Mouse (Mus musculus): Measurements from ENCODE around the gene Zfp3. TPM values are rescaled to one million over a fixed set of nuclear protein-coding genes. Genes with fewer than 3 reads are reported as not detected.
A peak's percentile ranks its signal among the peaks of the same experiment; 100 is the strongest.
"Not testable (repeated sequence)": the region's sequence is repeated elsewhere in the genome, so short reads cannot be mapped to it uniquely, and the experiment has no call there.

The Zfp3 gene
- polyA plus RNA-seq, 2 experiments, result 4.4 to 5.9 TPM

GRCm38 (mm10) chr11:70765776-70766445 lies 1.9 kb downstream of the Zfp3 start:
- H3K27ac ChIP-seq (replicated peaks; ENCODE audit: low read depth, low read length), result no peak overlapping the region
- no peaks in the 10 kb centered on the region for H3K9me3 ChIP-seq (ENCODE audit: control insufficient read depth, low read length)
- WGBS, result 70% methylated on average over 16 of the region's 16 CpGs
- no peak for TF ChIP-seq POLR2A (IDR thresholded peaks at IDR 0.05; ENCODE audit: borderline replicate concordance, extremely low read depth, insufficient read depth, insufficient read length)
- no peak overlapping the region for H3K4me2 ChIP-seq (replicated peaks; ENCODE audit: low read depth, low read length, severe bottlenecking)
- H3K4me3 ChIP-seq (replicated peaks; ENCODE audit: low read length), result no peak overlapping the region
- peak; percentile 60 for DNase-seq (ENCODE audit: low spot score)
- 0 out of 2 replicates have a peak, but pooled peaks cover 4% of the 10 kb centered on the region for H3K4me1 ChIP-seq (ENCODE audit: control insufficient read depth, insufficient read depth, low read length)
- 0 out of 2 replicates have a peak overlapping the region, but pooled peaks have one; percentile 12 for H3K9ac ChIP-seq (ENCODE audit: low read depth, low read length, severe bottlenecking)
- H3K27me3 ChIP-seq (ENCODE audit: control insufficient read depth, insufficient read depth, low read length), result no peaks in the 10 kb centered on the region
- H3K36me3 ChIP-seq (ENCODE audit: control insufficient read depth, insufficient read depth, low read length), result 0 out of 2 replicates have a peak, but pooled peaks cover 1% of the 10 kb centered on the region
- no peak for ATAC-seq (ENCODE audit: low FRiP score, low read depth)

- Histone ChIP-seq H3K27ac (replicated peaks; ENCODE audit: low read depth, low read length) (no peak overlapping the region), H3K9me3 (ENCODE audit: control insufficient read depth, low read length) (no peaks in the 10 kb centered on the region), H3K4me1 (ENCODE audit: control insufficient read depth, insufficient read depth, low read length) (no peaks in the 10 kb centered on the region), H3K4me2 (replicated peaks; ENCODE audit: low read depth, low read length, severe bottlenecking) (no peak overlapping the region), H3K36me3 (ENCODE audit: control insufficient read depth, insufficient read depth, low read length) (peaks cover 22% of the 10 kb centered on the region), H3K4me3 (replicated peaks; ENCODE audit: low read length) (no peak overlapping the region), H3K9ac (ENCODE audit: low read depth, low read length, severe bottlenecking) (no peak overlapping the region), H3K27me3 (ENCODE audit: control insufficient read depth, insufficient read depth, low read length) (no peaks in the 10 kb centered on the region)
- ATAC-seq (ENCODE audit: low FRiP score, low read depth) (no peak), DNase-seq (ENCODE audit: low spot score) (no peak)
- no peak for TF ChIP-seq POLR2A (IDR thresholded peaks at IDR 0.05; ENCODE audit: borderline replicate concordance, extremely low read depth, insufficient read depth, insufficient read length)
- 93% methylated on average over 3 of the region's 3 CpGs for WGBS
Observed at GRCm38 (mm10) chr11:70770804-70771203, 6.8 kb downstream of the Zfp3 start.

- H3K4me2 ChIP-seq (replicated peaks; ENCODE audit: low read depth, low read length, severe bottlenecking), result no peak overlapping the region
- no peaks in the 10 kb centered on the region for H3K9me3 ChIP-seq (ENCODE audit: control insufficient read depth, low read length)
- no peaks in the 10 kb centered on the region for H3K4me1 ChIP-seq (ENCODE audit: control insufficient read depth, insufficient read depth, low read length)
- DNase-seq (ENCODE audit: low spot score), result peak; percentile 58
- H3K36me3 ChIP-seq (ENCODE audit: control insufficient read depth, insufficient read depth, low read length), result peaks cover 10% of the 10 kb centered on the region
- H3K4me3 ChIP-seq (replicated peaks; ENCODE audit: low read length), result no peak overlapping the region
- H3K9ac ChIP-seq (ENCODE audit: low read depth, low read length, severe bottlenecking), result no peak overlapping the region
- H3K27ac ChIP-seq (replicated peaks; ENCODE audit: low read depth, low read length), result no peak overlapping the region
- peak; percentile 83 for ATAC-seq (ENCODE audit: low FRiP score, low read depth)
- WGBS, result 27% methylated on average over 17 of the region's 17 CpGs
- TF ChIP-seq POLR2A (IDR thresholded peaks at IDR 0.05; ENCODE audit: borderline replicate concordance, extremely low read depth, insufficient read depth, insufficient read length), result no peak
- H3K27me3 ChIP-seq (ENCODE audit: control insufficient read depth, insufficient read depth, low read length), result no peaks in the 10 kb centered on the region
Observed at GRCm38 (mm10) chr11:70776830-70777571, 13.0 kb downstream of the Zfp3 start.

- Histone ChIP-seq H3K4me1 (ENCODE audit: control insufficient read depth, insufficient read depth, low read length) (no peaks in the 10 kb centered on the region), H3K36me3 (ENCODE audit: control insufficient read depth, insufficient read depth, low read length) (peaks cover 4% of the 10 kb centered on the region; the same call in 1 of the 2 replicates), H3K4me2 (replicated peaks; ENCODE audit: low read depth, low read length, severe bottlenecking) (no peak overlapping the region), H3K9ac (ENCODE audit: low read depth, low read length, severe bottlenecking) (no peak overlapping the region), H3K4me3 (replicated peaks; ENCODE audit: low read length) (no peak overlapping the region), H3K27me3 (ENCODE audit: control insufficient read depth, insufficient read depth, low read length) (no peaks in the 10 kb centered on the region), H3K9me3 (ENCODE audit: control insufficient read depth, low read length) (no peaks in the 10 kb centered on the region), H3K27ac (replicated peaks; ENCODE audit: low read depth, low read length) (no peak overlapping the region)
- DNase-seq (ENCODE audit: low spot score), result no peak
- ATAC-seq (ENCODE audit: low FRiP score, low read depth), result no peak
- no peak for TF ChIP-seq POLR2A (IDR thresholded peaks at IDR 0.05; ENCODE audit: borderline replicate concordance, extremely low read depth, insufficient read depth, insufficient read length)
- 68% methylated on average over 6 of the region's 6 CpGs for WGBS
Observed at GRCm38 (mm10) chr11:70777634-70778033, 13.6 kb downstream of the Zfp3 start.

GRCm38 (mm10) chr11:70778058-70778457 lies 14.0 kb downstream of the Zfp3 start:
- 34% methylated on average over 6 of the region's 6 CpGs for WGBS
- not testable (repeated sequence) for H3K27ac ChIP-seq (replicated peaks; ENCODE audit: low read depth, low read length); H3K9me3 ChIP-seq (ENCODE audit: control insufficient read depth, low read length); H3K4me3 ChIP-seq (replicated peaks; ENCODE audit: low read length); ATAC-seq (ENCODE audit: low FRiP score, low read depth); H3K4me1 ChIP-seq (ENCODE audit: control insufficient read depth, insufficient read depth, low read length); H3K27me3 ChIP-seq (ENCODE audit: control insufficient read depth, insufficient read depth, low read length); H3K4me2 ChIP-seq (replicated peaks; ENCODE audit: low read depth, low read length, severe bottlenecking); H3K36me3 ChIP-seq (ENCODE audit: control insufficient read depth, insufficient read depth, low read length); H3K9ac ChIP-seq (ENCODE audit: low read depth, low read length, severe bottlenecking)
- peak; percentile 74 for DNase-seq (ENCODE audit: low spot score)
